Mouse (Mus musculus): ENCODE results near the gene Muc1.

- TF ChIP-seq POLR2A (IDR thresholded peaks at IDR 0.05; ENCODE audit: borderline replicate concordance, low read depth, low read length) (no peak), CTCF (IDR thresholded peaks at IDR 0.05; ENCODE audit: low read depth, low read length) (no peak)
Measured at GRCm38 (mm10) chr3:89208075-89208657, 20.7 kb upstream of the Muc1 start.

Data from bone marrow macrophage, adult 2 months (primary cell).